Mouse (Mus musculus): Measurements from ENCODE around the gene Ergic2.

DNA sequence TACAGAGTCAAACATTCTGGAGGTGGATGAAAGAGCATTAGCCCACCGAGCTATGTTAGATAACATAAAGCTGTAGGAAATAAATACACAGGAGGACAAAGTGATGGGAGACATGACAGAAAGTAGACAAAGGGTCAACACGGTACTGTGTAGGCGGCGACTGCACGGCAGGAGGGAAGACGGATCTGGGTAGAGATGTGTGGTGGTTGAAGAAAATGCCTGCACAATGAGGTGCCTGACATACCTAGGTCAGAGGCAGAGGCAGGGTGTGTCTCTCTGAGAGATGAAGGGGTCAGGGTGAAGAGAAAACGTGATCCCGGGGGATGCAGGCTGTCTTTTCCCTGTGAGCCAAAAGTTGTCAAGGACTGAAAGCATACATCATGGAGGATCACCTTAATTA is 46.9 kb upstream of the Ergic2 start:
- no peak for TF ChIP-seq CTCF (conservative IDR thresholded peaks at IDR 0.05; ENCODE audit: low read length)
- TF ChIP-seq POU5F1 (IDR thresholded peaks at IDR 0.05; ENCODE audit: borderline replicate concordance, low read length) = no peak

All from E14TG2a.4 (cell line).